Mouse (Mus musculus): Measurements from ENCODE around the gene Zbtb45.

DNA sequence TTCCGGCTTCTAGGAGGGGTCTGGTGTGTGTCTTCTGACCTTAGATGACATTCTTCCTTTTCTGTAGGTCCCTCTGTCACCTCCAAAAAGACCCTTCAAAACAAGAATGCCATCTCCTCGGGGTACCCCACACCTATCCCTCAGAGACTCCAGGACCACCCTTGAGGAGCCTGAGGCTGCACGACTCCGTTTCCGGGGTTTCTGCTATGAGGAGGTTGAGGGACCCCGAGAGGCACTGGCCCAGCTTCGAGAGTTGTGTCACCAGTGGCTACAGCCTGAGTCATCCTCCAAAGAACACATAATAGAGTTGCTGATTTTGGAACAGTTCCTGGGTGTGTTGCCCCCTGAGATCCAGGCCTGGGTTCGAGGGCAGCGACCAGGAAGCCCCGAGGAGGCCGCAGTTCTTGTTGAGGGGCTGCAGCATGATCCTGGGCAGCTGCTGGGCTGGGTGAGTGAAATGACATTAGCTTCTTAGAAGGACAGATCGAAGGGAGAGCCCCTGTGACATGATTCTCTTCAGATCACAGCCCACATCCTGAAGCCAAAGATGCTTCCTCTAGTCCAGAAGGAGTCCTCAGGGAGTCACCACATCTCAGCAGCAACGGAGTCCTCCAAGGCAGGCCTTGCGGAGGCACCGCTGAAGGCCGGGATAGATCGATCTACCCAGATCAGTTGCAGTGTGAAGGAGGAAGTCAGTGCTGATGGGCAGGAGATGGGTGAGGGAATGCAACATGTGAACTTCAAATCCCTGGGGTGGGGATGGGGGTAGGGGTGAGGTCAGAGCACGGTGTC lies 30.7 kb downstream of the Zbtb45 start:
- no peak for TF ChIP-seq CTCF (conservative IDR thresholded peaks at IDR 0.05; ENCODE audit: low read length)
- TF ChIP-seq NANOG (IDR thresholded peaks at IDR 0.05; ENCODE audit: borderline replicate concordance, low read length), result no peak

All from E14TG2a.4 (cell line).